Mouse (Mus musculus) bone marrow macrophage, adult 2 months (primary cell): ENCODE results near the gene CN725425.

ENCODE experiments used
- CTCF ChIP-seq: IDR thresholded peaks from 2 replicates; pipeline ENCODE4 v1.5.1; 2012; ENCODE audit warnings: low read depth, mild to moderate bottlenecking, low read length, moderate library complexity
- POLR2A ChIP-seq: IDR thresholded peaks from 2 replicates; pipeline ENCODE4 v1.6.1; 2012; ENCODE audit warnings: mild to moderate bottlenecking, low read depth, low read length, borderline replicate concordance

DNA sequence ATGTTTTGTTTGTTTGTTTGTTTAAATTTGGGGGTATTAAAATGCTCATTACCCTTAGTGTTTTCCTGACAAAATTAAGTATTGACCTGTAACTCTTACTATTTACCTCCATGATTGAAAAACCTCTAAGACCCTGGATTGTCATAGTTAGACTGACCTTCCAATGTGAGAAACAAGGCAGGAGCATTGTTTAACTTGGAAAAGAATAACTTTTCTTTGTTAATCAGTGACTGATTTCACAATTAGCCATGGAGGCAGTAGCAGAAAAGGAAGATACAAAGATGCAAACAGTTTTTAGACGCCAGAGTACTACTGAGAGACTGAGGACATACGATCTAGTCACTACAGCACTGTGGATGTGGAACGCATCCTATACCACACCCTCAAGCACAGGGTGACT is 4.2 kb downstream of the CN725425 start:
- TF ChIP-seq POLR2A = no peak
- no peak for TF ChIP-seq CTCF
